Mouse (Mus musculus) cerebellum, adult 18-20 months (tissue): ENCODE measurements around the gene Rxra.

Source experiments
- DNase-seq, 2 experiments: peaks; one replicate each; pipeline ENCODE4 v3.0.0; 2021

The Rxra gene

GRCm38 (mm10) chr2:27676106-27676477 lies at the start of gene Rxra:
Gene Rxra, plus strand, starts transcription at chr2:27676440.
- DNase-seq = peak; percentile 22 to 34

- no peak for DNase-seq
Observed at GRCm38 (mm10) chr2:27626604-27627003, 49.6 kb upstream of the Rxra start.

GRCm38 (mm10) chr2:27630601-27631285 lies 45.5 kb upstream of the Rxra start:
- DNase-seq = no peak

- no peak for DNase-seq
Observed at GRCm38 (mm10) chr2:27633471-27633870, 42.8 kb upstream of the Rxra start.

GRCm38 (mm10) chr2:27634018-27634417 lies 42.2 kb upstream of the Rxra start:
- DNase-seq = no peak

- DNase-seq = no peak
Observed at GRCm38 (mm10) chr2:27635147-27635738, 41.0 kb upstream of the Rxra start.

- no peak for DNase-seq
Observed at GRCm38 (mm10) chr2:27636796-27637195, 39.4 kb upstream of the Rxra start.

GRCm38 (mm10) chr2:27637281-27637896 lies 38.9 kb upstream of the Rxra start:
- DNase-seq = no peak

- no peak for DNase-seq
Observed at GRCm38 (mm10) chr2:27639631-27640334, 36.5 kb upstream of the Rxra start.

- no peak for DNase-seq
Observed at GRCm38 (mm10) chr2:27640900-27641479, 35.2 kb upstream of the Rxra start.

- DNase-seq = no peak
Observed at GRCm38 (mm10) chr2:27644547-27645120, 31.6 kb upstream of the Rxra start.

- DNase-seq = no peak
Observed at GRCm38 (mm10) chr2:27645471-27645870, 30.8 kb upstream of the Rxra start.

GRCm38 (mm10) chr2:27649862-27650661 lies 26.2 kb upstream of the Rxra start:
- DNase-seq = no peak

GRCm38 (mm10) chr2:27650991-27651390 lies 25.2 kb upstream of the Rxra start:
- no peak for DNase-seq

GRCm38 (mm10) chr2:27653496-27654030 lies 22.7 kb upstream of the Rxra start:
- DNase-seq = no peak

- no peak for DNase-seq
Observed at GRCm38 (mm10) chr2:27654321-27655232, 21.7 kb upstream of the Rxra start.

- no peak for DNase-seq
Observed at GRCm38 (mm10) chr2:27656576-27656975, 19.7 kb upstream of the Rxra start.

- DNase-seq = no peak
Observed at GRCm38 (mm10) chr2:27665284-27665683, 11.0 kb upstream of the Rxra start.

- DNase-seq = no peak
Observed at GRCm38 (mm10) chr2:27666719-27667118, 9.5 kb upstream of the Rxra start.

GRCm38 (mm10) chr2:27667677-27668076 lies 8.6 kb upstream of the Rxra start:
- DNase-seq = no peak

GRCm38 (mm10) chr2:27670746-27671145 lies 5.5 kb upstream of the Rxra start:
- DNase-seq = no peak
